Mouse (Mus musculus): ENCODE data around the gene Pbld2.

- no peak for TF ChIP-seq CTCF (IDR thresholded peaks at IDR 0.05; ENCODE audit: borderline replicate concordance, extremely low read depth, insufficient read depth, insufficient read length)
- TF ChIP-seq POLR2A (IDR thresholded peaks at IDR 0.05; ENCODE audit: borderline replicate concordance, extremely low read depth, insufficient read depth, insufficient read length, poor library complexity, severe bottlenecking): no peak
Observed at GRCm38 (mm10) chr10:63086304-63086703, 62.2 kb downstream of the Pbld2 start.
